Mouse (Mus musculus): ENCODE data around the gene Entr1. TPM values are rescaled to one million over a fixed set of nuclear protein-coding genes. Genes with fewer than 3 reads are reported as not detected.

Entr1 gene
- polyA plus RNA-seq, 1 experiment from 2014 or later: 75.3 TPM

DNA sequence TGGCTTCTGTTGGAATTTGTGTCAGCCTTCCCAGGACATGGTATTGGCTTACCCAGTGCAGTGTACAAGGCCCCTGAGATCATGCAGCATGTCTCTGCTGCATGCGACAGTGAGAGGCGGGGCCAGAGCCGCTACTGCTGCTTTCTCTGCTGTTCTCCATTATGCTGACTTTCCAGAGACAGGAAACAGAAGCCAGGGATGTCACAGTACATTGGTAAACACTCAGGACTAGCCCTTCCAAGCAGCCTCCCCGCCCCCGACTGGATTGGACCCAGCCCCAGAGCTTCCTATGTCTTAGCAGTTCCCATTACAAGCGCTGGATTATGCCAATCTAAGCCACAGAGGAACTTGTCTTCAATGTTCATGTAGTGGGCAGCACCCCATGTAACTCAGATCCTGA, 40.9 kb downstream of the Entr1 start:
- Histone ChIP-seq H3K36me3 (ENCODE audit: insufficient read depth, low read length) (peaks cover 17% of the 10 kb centered on the region; the same call in 1 of the 2 replicates), H3K4me1 (ENCODE audit: insufficient read depth, low read depth, low read length) (peaks cover 23% of the 10 kb centered on the region), H3K9ac (replicated peaks; ENCODE audit: low read depth) (no peak overlapping the region), H3K27me3 (replicated peaks; ENCODE audit: insufficient read depth, low read length) (no peaks in the 10 kb centered on the region), H3K9me3 (ENCODE audit: low read length) (no peaks in the 10 kb centered on the region), H3K27ac (ENCODE audit: low read length) (peak overlapping the region; percentile 71), H3K4me3 (ENCODE audit: low read depth, low read length) (no peak overlapping the region), H3K4me2 (replicated peaks; ENCODE audit: low read depth, low read length) (no peak overlapping the region)
- TF ChIP-seq EP300 (IDR thresholded peaks at IDR 0.05): no peak; the same call in 1 of the 2 replicates
- TF ChIP-seq CTCF (IDR thresholded peaks at IDR 0.05): no peak
- peak; percentile 57 for ATAC-seq
- 30% methylated on average over 6 of the region's 6 CpGs for WGBS
- DNase-seq (ENCODE audit: low spot score): peak; percentile 82

DNA sequence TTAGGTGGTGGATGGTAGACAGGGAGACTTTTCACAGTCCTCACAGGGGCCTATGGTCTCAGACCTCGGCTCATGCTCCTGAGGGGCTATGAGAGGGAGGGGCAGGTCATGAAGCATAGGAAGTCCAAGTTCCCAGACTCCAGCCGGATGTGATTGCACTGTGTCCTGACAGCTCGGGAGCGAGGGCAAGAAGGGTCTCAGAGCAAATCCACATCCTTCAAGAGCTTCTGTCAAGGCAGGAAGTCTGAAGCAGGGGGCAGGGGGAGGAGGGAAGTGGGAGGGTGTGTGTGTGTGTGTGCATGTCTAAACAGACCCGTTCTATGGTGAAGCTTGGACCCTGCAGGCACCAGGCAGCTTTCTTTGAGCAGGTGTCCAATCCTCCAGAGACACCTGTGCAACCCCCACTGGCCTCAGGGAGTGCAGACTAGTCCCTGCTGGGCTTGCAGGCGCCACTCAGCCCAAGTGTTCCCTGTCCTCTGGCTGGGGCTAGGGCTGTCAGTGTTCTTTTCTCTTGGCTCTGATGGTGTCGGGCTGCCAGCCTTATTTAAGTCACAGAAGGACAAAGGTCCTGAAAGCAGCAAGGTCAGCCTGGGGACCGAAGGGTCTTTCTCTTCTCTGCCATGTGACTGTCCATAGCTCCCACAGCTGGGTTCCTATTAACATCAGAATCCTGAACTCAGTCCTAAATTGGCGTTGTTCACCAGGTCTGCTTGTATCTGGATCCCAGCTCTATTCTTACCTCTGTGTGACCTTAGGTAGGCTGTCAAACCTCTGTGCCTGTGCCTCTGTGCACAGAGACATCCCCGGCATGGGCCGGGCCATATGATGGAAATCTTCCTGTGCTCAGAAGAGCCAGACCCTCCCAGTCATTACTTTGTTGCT, 46.3 kb downstream of the Entr1 start:
- 49% methylated on average over 11 of the region's 11 CpGs for WGBS
- Histone ChIP-seq H3K27ac (ENCODE audit: low read length) (peak overlapping the region; percentile 85), H3K9me3 (ENCODE audit: low read length) (no peaks in the 10 kb centered on the region), H3K4me1 (ENCODE audit: insufficient read depth, low read depth, low read length) (peaks cover 18% of the 10 kb centered on the region), H3K4me3 (ENCODE audit: low read depth, low read length) (no peak overlapping the region), H3K27me3 (replicated peaks; ENCODE audit: insufficient read depth, low read length) (no peaks in the 10 kb centered on the region), H3K9ac (replicated peaks; ENCODE audit: low read depth) (0 out of 2 replicates have a peak overlapping the region, but pooled peaks have one; percentile 3), H3K4me2 (replicated peaks; ENCODE audit: low read depth, low read length) (peak overlapping the region; percentile 27), H3K36me3 (ENCODE audit: insufficient read depth, low read length) (peaks cover 11% of the 10 kb centered on the region; the same call in 1 of the 2 replicates)
- peak; percentile 63 for DNase-seq (ENCODE audit: low spot score)
- TF ChIP-seq CTCF (IDR thresholded peaks at IDR 0.05) (no peak), EP300 (IDR thresholded peaks at IDR 0.05) (peak; percentile 45; the same call in 1 of the 2 replicates)
- ATAC-seq: peak; percentile 61

DNA sequence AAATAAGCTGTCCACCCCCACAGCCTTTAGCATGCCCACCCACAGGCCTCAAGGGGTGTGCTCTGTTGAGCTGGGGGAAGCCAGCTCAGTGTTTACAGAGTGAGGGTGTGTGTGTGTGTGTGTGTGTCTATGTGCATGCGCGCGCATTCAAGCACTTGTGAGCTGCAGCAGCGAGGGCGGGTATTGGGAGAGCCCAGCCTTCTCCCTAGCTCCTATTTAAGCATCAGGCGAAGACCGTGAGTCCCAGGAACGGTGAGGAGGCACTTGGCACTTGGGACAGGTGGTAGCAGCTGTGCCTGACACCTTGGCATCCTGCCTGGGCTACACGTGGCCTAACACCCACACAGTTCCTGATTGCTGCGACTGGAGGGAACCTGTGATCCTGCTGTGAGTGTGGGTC, 47.1 kb downstream of the Entr1 start:
- Histone ChIP-seq H3K27ac (ENCODE audit: low read length) (peak overlapping the region; percentile 85), H3K4me2 (replicated peaks; ENCODE audit: low read depth, low read length) (no peak overlapping the region; the same call in 1 of the 2 replicates), H3K9me3 (ENCODE audit: low read length) (no peaks in the 10 kb centered on the region), H3K36me3 (ENCODE audit: insufficient read depth, low read length) (peaks cover 10% of the 10 kb centered on the region; the same call in 1 of the 2 replicates), H3K4me3 (ENCODE audit: low read depth, low read length) (no peak overlapping the region), H3K4me1 (ENCODE audit: insufficient read depth, low read depth, low read length) (peaks cover 15% of the 10 kb centered on the region; the same call in 1 of the 2 replicates), H3K27me3 (replicated peaks; ENCODE audit: insufficient read depth, low read length) (no peaks in the 10 kb centered on the region), H3K9ac (replicated peaks; ENCODE audit: low read depth) (no peak overlapping the region)
- TF ChIP-seq CTCF (IDR thresholded peaks at IDR 0.05) (no peak), EP300 (IDR thresholded peaks at IDR 0.05) (no peak; the same call in 1 of the 2 replicates)
- DNase-seq (ENCODE audit: low spot score) (peak; percentile 93), ATAC-seq (peak; percentile 88)
- 6% methylated on average over 10 of the region's 10 CpGs for WGBS

DNA sequence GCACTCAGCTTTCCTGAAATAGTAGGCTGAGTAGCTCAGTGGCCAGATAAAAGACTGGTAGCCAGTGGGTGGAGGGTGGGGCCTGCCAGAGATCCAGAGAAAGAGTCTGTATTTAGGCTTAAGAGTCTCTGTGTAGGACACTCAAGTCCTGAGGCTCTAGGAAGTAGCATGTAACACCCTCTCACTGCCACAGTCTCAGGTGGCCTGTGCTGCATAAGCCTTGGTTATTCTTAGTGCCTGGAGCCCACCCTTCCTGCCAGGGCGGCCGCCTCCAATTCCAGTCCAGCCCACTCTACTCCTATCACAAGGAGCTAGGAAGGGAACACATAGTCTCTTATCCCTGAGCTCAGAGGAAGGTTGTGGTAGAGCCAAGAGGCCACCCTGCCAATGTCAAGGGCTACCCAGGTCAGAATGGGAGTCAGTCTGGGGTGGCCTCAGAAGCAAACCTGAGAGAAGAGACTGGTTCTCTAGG, 47.6 kb downstream of the Entr1 start:
- no peak overlapping the region for H3K9ac ChIP-seq (replicated peaks; ENCODE audit: low read depth)

DNA sequence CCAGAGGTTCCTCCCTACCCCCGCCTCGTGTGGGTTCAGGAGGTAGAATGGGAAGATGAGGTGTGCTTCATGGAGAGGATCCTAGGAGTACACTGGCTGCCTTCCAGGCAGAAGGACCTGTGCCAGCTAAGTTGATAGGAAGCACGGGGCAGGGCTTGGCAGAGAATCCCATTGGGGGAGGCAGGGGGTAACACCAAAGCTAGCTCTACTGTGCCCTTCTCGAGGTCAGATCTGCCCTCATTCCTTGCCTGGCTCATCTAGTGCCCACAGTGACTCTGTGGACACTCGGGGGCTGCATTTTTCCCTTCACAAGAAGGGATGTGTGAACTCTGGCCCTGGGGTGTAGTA, 49.9 kb downstream of the Entr1 start:
- whole genome bisulfite sequencing: 70% methylated on average over 5 of the region's 5 CpGs
- no peak for DNase-seq (ENCODE audit: low spot score)
- Histone ChIP-seq H3K4me2 (replicated peaks; ENCODE audit: low read depth, low read length) (no peak overlapping the region), H3K9ac (replicated peaks; ENCODE audit: low read depth) (no peak overlapping the region), H3K27ac (ENCODE audit: low read length) (no peak overlapping the region), H3K9me3 (ENCODE audit: low read length) (no peaks in the 10 kb centered on the region), H3K36me3 (ENCODE audit: insufficient read depth, low read length) (no peaks in the 10 kb centered on the region), H3K27me3 (replicated peaks; ENCODE audit: insufficient read depth, low read length) (no peaks in the 10 kb centered on the region), H3K4me1 (ENCODE audit: insufficient read depth, low read depth, low read length) (peaks cover 15% of the 10 kb centered on the region; the same call in 1 of the 2 replicates), H3K4me3 (ENCODE audit: low read depth, low read length) (no peak overlapping the region)
- TF ChIP-seq EP300 (IDR thresholded peaks at IDR 0.05) (no peak), CTCF (IDR thresholded peaks at IDR 0.05) (no peak)
- no peak for ATAC-seq

More for the DNA sequence above, 47.6 kb downstream of the Entr1 start:
- Histone ChIP-seq H3K27me3 (replicated peaks; ENCODE audit: insufficient read depth, low read length) (no peaks in the 10 kb centered on the region), H3K4me1 (ENCODE audit: insufficient read depth, low read depth, low read length) (peaks cover 15% of the 10 kb centered on the region; the same call in 1 of the 2 replicates), H3K4me3 (ENCODE audit: low read depth, low read length) (no peak overlapping the region), H3K9me3 (ENCODE audit: low read length) (no peaks in the 10 kb centered on the region), H3K4me2 (replicated peaks; ENCODE audit: low read depth, low read length) (no peak overlapping the region), H3K27ac (ENCODE audit: low read length) (peak overlapping the region; percentile 85), H3K36me3 (ENCODE audit: insufficient read depth, low read length) (0 out of 2 replicates have a peak, but pooled peaks cover 10% of the 10 kb centered on the region)
- DNase-seq (ENCODE audit: low spot score) (peak; percentile 69), ATAC-seq (peak; percentile 64)
- no peak for TF ChIP-seq CTCF (IDR thresholded peaks at IDR 0.05)
- TF ChIP-seq EP300 (IDR thresholded peaks at IDR 0.05): peak; percentile 28; the same call in 1 of the 2 replicates
- WGBS: 50% methylated on average over 2 of the region's 2 CpGs

Data from lung, postnatal 0 days (tissue).